Mouse (Mus musculus): ENCODE results near the gene Tor4a. TPM values are rescaled to one million over a fixed set of nuclear protein-coding genes. Genes with fewer than 3 reads are reported as not detected.

Tor4a gene
- total and polyA plus RNA-seq, 3 experiments, result 12.6 to 20.4 (median 15.3) TPM

DNA sequence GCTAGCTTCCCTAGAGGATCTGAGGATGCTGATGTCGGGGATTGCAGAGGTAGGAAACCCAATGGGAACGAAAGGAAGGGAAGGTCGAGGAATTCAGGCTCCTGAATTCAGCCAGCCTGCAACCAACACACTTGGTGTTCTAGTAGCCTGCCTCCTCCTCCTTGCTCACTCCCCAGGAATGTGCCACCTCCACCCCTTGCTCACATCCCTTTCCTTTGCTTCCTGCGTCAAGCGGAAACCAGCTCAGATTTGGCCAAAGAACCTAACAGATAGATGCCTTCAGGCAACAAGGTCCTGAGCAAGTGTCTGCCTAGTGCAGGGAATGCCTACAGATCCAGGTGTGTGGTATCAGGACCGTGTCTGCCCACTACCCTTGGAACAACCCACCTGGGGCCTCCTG, 20.1 kb downstream of the Tor4a start:
- DNase-seq (ENCODE audit: extremely low read depth), result no peak
- no peak overlapping the region for H3K27ac ChIP-seq (ENCODE audit: insufficient read depth, low read depth)
- H3K79me2 ChIP-seq (replicated peaks; ENCODE audit: control insufficient read depth, extremely low read depth, insufficient read depth, poor library complexity, severe bottlenecking), result no peaks in the 10 kb centered on the region
- H3K9me3 ChIP-seq (replicated peaks; ENCODE audit: low read length), result peaks cover 9% of the 10 kb centered on the region
- no peak for TF ChIP-seq RCOR1 (conservative IDR thresholded peaks at IDR 0.05; ENCODE audit: low read depth, low read length)
- TF ChIP-seq EP300 (IDR thresholded peaks at IDR 0.05; ENCODE audit: low read length), result no peak
- no peak for TF ChIP-seq KAT2A (IDR thresholded peaks at IDR 0.05; ENCODE audit: insufficient replicate concordance, low read length)
- no peak for TF ChIP-seq ETS1 (conservative IDR thresholded peaks at IDR 0.05; ENCODE audit: low read depth, low read length)
- TF ChIP-seq MAFK (IDR thresholded peaks at IDR 0.05; ENCODE audit: insufficient replicate concordance, low read length), result no peak
- TF ChIP-seq ZC3H11A (IDR thresholded peaks at IDR 0.05; ENCODE audit: low read depth, low read length), result no peak
- TF ChIP-seq MAZ (IDR thresholded peaks at IDR 0.05; ENCODE audit: low read depth, low read length), result no peak
- no peak for TF ChIP-seq E2F4 (IDR thresholded peaks at IDR 0.05; ENCODE audit: insufficient replicate concordance, low read depth, low read length)
- in situ Hi-C loops (cut with MboI; ENCODE audit: low pct_ligation_motif_present, low pct_unique_long_range_greater_than_20kb, low sequenced_read_pairs), result no loop called here
- H3K4me3 ChIP-seq (replicated peaks in 1 of 3; ENCODE audit: low read depth in 2 of 3, low read length in 2 of 3, poor library complexity in 1 of 3), result no peak overlapping the region
- no peaks in the 10 kb centered on the region for H3K36me3 ChIP-seq (replicated peaks in 1 of 2; ENCODE audit: control insufficient read depth in 1 of 2, insufficient read depth in 1 of 2, low read length in 1 of 2)
- dilution Hi-C loops (cut with MboI; ENCODE audit: extremely low pct_ligation_motif_present, extremely low pct_unique_long_range_greater_than_20kb, low sequenced_read_pairs), result no loop called here
- peaks cover 81% of the 10 kb centered on the region for H3K27me3 ChIP-seq (replicated peaks)
- no peak overlapping the region for H3K4me2 ChIP-seq (ENCODE audit: insufficient read depth, low read depth, poor library complexity, severe bottlenecking)
- H3K4me1 ChIP-seq (ENCODE audit: control insufficient read depth in 1 of 2, insufficient read depth in 2 of 2), result peaks cover 12 to 21% of the 10 kb centered on the region in 2 experiments
- H3K9ac ChIP-seq (ENCODE audit: insufficient read depth, low read depth), result no peak overlapping the region

DNA sequence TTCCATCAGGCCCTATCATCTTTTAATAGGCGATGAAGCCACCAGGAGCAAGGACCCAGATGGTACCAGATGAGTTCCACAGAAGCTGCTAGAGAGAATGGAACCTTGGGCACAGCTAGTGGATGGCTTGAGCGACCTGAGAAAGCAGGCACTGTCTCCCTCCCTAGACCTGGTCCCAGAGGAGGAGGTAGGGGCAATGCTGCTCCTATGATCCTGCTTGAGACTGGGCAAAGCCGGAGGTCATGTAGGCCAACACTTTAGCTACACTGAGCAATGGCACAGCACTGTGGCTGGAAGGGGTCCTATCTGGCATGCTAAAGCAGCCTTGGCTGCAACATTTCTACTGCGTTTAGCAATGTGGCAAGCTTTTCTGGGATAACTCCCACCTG, 21.0 kb downstream of the Tor4a start:
- in situ Hi-C loops (cut with MboI; ENCODE audit: low pct_ligation_motif_present, low pct_unique_long_range_greater_than_20kb, low sequenced_read_pairs), result no loop called here
- H3K4me1 ChIP-seq (ENCODE audit: control insufficient read depth in 1 of 2, insufficient read depth in 2 of 2), result peaks cover 12 to 15% of the 10 kb centered on the region in 2 experiments
- no peak overlapping the region for H3K4me3 ChIP-seq (replicated peaks in 1 of 3; ENCODE audit: low read depth in 2 of 3, low read length in 2 of 3, poor library complexity in 1 of 3)
- no peak overlapping the region for H3K27ac ChIP-seq (ENCODE audit: insufficient read depth, low read depth)
- H3K4me2 ChIP-seq (ENCODE audit: insufficient read depth, low read depth, poor library complexity, severe bottlenecking), result no peak overlapping the region
- TF ChIP-seq TBP (conservative IDR thresholded peaks at IDR 0.05; ENCODE audit: low read depth, low read length), result no peak
- TF ChIP-seq POLR2AphosphoS2 (IDR thresholded peaks at IDR 0.05; ENCODE audit: low read depth, low read length), result no peak
- TF ChIP-seq E2F4 (IDR thresholded peaks at IDR 0.05; ENCODE audit: insufficient replicate concordance, low read depth, low read length), result no peak
- no peak for TF ChIP-seq MEF2A (IDR thresholded peaks at IDR 0.05; ENCODE audit: borderline replicate concordance, low read depth, low read length)
- TF ChIP-seq POLR2A (IDR thresholded peaks at IDR 0.05; ENCODE audit: low read depth, low read length), result no peak
- no peak for TF ChIP-seq MAFK (IDR thresholded peaks at IDR 0.05; ENCODE audit: insufficient replicate concordance, low read length)
- no peak for TF ChIP-seq HCFC1 (IDR thresholded peaks at IDR 0.05; ENCODE audit: low read depth, low read length)
- TF ChIP-seq ZKSCAN1 (IDR thresholded peaks at IDR 0.05; ENCODE audit: borderline replicate concordance, low read depth, low read length), result no peak
- no peak for TF ChIP-seq ZC3H11A (IDR thresholded peaks at IDR 0.05; ENCODE audit: low read depth, low read length)
- no peak for TF ChIP-seq RCOR1 (conservative IDR thresholded peaks at IDR 0.05; ENCODE audit: low read depth, low read length)
- TF ChIP-seq PAX5 (IDR thresholded peaks at IDR 0.05; ENCODE audit: low read length), result no peak
- no peak for TF ChIP-seq USF1 (IDR thresholded peaks at IDR 0.05; ENCODE audit: low read depth, low read length)
- no peak for TF ChIP-seq MAZ (IDR thresholded peaks at IDR 0.05; ENCODE audit: low read depth, low read length)
- no peak for TF ChIP-seq KAT2A (IDR thresholded peaks at IDR 0.05; ENCODE audit: insufficient replicate concordance, low read length)
- no peak for TF ChIP-seq MXI1 (IDR thresholded peaks at IDR 0.05; ENCODE audit: low read depth, low read length)
- peaks cover under 1% of the 10 kb centered on the region for H3K9me3 ChIP-seq (replicated peaks; ENCODE audit: low read length)
- DNase-seq (ENCODE audit: extremely low read depth), result no peak
- no peak overlapping the region for H3K9ac ChIP-seq (ENCODE audit: insufficient read depth, low read depth)
- no peaks in the 10 kb centered on the region for H3K36me3 ChIP-seq (replicated peaks in 1 of 2; ENCODE audit: control insufficient read depth in 1 of 2, insufficient read depth in 1 of 2, low read length in 1 of 2)
- H3K27me3 ChIP-seq (replicated peaks), result peaks cover 72% of the 10 kb centered on the region
- dilution Hi-C loops (cut with MboI; ENCODE audit: extremely low pct_ligation_motif_present, extremely low pct_unique_long_range_greater_than_20kb, low sequenced_read_pairs), result no loop called here
- H3K79me2 ChIP-seq (replicated peaks; ENCODE audit: control insufficient read depth, extremely low read depth, insufficient read depth, poor library complexity, severe bottlenecking), result no peaks in the 10 kb centered on the region
